Mouse (Mus musculus) gastrocnemius, adult 2 months (tissue): Measurements from ENCODE around the gene Smim5. TPM values are rescaled to one million over a fixed set of nuclear protein-coding genes. Genes with fewer than 3 reads are reported as not detected.

Source experiments
- DNase-seq: peaks from one replicate; pipeline ENCODE4 v3.0.0; 2022
- H3K27ac ChIP-seq: fragments of 200-600 bp; 2 replicates; pipeline ENCODE4 v1.8.1; 2022; ENCODE audit warnings: mild to moderate bottlenecking
- H3K4me3 ChIP-seq: fragments of 200-600 bp; 2 replicates; pipeline ENCODE4 v1.8.1; 2022; ENCODE audit warnings: mild to moderate bottlenecking, moderate library complexity
- CTCF ChIP-seq: fragments of 200-600 bp; IDR thresholded peaks from 2 replicates; pipeline ENCODE4 v1.8.1; 2022; ENCODE audit warnings: antibody characterized with exemption, mild to moderate bottlenecking, moderate library complexity
- intact Hi-C: fragments of 180-260 bp; cut with DNase I; formaldehyde crosslinking; loops from one replicate; pipeline ENCODE4 v1.15.1; 2025
- total RNA-seq, 2 experiments: library from RNA; stranded (reverse); gene quantifications; 2 replicates each; pipeline ENCODE4 v1.2.3; 2021

The Smim5 gene
- total RNA-seq, 2 experiments from 2014 or later, result 0.23 to 0.89 TPM

DNA sequence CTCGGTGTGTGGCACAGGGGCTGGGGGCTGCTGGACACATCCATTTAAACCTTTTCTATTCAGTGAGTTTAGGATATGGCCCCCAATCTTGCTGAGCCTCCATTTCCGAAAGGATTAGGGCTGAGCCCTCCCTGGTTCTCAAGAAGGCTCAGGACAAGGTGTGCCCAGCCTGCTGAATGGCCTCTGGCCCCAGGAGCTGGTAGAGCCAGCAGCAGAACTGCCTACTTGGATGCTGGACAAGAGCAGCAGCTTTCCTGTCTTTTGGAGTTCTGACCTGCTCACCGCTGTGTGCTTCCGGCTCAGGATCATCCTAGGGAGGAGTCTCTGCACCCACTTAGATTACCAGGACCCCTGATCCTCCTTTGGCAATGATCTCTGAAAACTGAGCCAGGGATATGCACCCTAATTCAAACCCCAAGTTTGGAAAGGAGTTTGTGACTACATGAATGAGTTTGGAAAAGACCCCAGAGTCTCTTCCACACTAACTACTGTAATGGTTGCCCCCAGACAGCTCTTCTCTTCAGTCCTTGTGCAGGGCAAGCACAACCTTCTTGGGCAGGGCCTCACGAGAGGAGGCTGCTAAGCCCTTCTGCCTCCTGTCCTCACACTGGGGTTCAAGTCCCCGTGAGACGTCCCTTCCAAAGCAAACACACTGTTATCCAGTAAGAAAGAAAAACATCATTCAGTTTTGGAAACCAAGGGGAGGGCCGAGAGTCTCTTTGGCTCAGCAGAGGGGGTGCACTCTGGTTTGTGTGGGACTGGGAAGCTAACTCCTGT is 983 bp downstream of the Smim5 start:
- peak overlapping the region; percentile 59 for H3K4me3 ChIP-seq
- no peak for DNase-seq
- H3K27ac ChIP-seq, result peak overlapping the region; percentile 80
- TF ChIP-seq CTCF, result no peak
- intact Hi-C loops, result no loop called here

DNA sequence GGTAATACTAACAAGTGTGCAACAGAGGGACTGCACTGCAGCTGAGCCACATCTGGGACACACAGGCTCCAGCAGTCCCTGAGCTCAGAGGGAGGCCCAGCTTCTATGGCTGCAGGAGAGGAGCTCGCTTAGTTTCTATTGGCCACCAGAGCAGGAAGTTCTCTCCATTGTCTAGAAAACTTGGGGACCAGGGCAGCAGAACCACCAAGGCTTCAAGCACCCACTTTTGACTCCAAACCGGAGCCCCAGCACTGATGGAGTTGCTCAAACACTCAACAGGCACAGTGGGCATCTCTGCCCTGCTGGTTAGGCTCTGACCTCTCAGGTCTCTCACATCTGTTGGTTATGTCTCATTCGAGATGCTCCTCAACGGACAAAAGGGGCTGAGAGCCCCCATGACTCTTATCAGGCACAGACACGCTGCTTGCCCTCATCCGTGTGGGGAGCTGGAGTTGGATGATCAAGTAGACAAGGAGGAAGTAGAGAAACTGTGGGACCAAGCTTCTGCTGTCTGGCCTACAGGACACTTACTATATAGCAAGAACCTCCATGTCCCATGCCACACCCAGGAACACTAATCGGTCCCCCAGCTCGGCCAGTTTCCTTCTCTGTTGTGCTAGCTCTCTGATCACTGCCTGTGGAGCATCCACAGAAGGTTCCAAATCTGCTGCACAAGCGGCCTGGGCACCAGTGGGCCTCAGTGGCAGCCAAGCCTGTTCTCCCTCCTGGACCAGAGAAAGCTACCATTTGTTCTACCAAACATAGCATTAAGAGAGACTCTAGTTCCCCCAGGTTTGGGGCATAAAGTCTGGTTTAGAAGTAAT is 1.8 kb downstream of the Smim5 start:
- TF ChIP-seq CTCF, result no peak
- Histone ChIP-seq H3K27ac (peak overlapping the region; percentile 51; the same call in 1 of the 2 replicates), H3K4me3 (no peak overlapping the region)
- intact Hi-C loops, result no loop called here
- no peak for DNase-seq

DNA sequence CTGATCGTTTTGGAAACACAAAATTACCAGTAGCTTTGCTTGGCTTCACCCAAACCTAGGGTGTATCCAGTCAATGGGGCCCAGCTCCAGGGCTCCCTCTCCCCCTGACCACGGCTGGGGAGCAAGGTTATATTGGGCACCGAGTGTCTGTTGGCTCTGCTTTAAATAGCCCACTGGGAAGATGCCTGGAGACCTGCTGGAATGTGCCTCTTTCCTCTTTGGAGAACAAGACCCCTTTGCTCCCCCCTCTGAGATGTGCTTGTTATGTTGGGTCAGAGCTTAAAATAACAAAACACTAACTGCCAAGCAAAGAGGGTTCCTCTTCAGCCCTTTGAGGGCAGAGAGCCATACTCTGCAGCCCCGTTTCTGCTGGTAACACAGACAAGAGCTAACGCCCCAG is 2.4 kb downstream of the Smim5 start:
- DNase-seq, result no peak
- no peak for TF ChIP-seq CTCF
- Histone ChIP-seq H3K27ac (peak overlapping the region; percentile 70), H3K4me3 (no peak overlapping the region)
- intact Hi-C loops, result no loop called here

DNA sequence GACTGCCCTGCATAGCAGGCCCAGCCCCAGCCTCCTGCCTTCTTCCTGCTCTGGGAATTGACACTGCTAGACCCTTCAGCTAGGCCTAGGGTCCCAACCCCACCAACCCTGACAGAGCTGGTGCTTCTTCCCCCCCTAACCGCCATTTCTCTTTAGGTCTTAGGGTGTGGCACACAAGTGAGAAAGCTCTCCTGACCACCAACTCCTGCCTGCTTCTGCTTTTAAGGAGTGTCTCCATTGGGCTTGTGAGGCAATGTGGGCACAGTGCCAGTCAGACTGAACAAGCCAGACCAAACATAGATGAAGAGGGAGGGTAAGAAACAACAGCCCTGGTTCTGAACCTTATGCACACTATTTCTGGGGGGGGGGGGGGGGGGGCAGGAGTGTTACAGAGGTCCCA is 3.1 kb downstream of the Smim5 start:
- DNase-seq, result peak; percentile 68
- Histone ChIP-seq H3K4me3 (no peak overlapping the region), H3K27ac (peak overlapping the region; percentile 70)
- intact Hi-C loops, result no loop called here
- TF ChIP-seq CTCF, result no peak

DNA sequence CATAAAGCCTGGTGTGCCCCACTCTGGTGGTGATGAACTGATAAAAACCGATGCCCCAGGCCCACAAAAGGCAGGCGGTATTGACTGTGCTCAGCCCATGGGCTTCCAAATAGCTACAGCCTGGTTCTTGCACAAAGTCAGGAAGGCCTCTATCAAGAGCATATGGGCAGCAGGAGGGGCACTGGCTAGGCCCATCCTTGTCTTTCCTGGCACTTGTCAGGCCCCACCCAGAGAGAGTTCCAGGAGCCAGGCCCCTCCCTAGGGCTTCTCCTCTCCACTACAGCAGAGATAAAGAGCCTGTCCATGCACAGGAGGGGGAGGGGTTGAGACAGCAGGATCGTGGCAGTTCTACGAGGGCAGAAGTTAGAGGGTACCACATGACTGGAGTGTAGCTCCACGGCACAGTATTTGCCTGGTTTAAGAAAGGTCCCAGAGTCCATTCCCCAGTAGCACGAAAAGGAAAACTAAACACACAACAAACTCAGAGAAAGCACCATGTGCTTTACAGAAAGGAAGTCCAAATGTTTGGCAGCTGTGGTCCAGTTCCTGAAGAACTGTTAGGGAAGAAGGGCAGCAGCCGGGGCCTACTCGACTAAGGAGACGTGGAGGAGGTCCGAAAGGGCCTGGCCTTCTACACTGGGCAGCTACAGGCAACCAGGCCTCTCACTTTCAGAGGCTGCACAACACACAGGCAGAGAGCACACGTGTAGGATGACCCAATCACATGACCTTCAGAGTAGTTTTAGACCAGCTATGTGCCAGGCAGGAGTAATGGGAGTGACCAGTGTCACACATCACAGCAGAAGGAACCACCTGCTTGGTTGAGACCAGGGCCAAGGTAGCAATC is 3.8 kb downstream of the Smim5 start:
- DNase-seq, result no peak

DNA sequence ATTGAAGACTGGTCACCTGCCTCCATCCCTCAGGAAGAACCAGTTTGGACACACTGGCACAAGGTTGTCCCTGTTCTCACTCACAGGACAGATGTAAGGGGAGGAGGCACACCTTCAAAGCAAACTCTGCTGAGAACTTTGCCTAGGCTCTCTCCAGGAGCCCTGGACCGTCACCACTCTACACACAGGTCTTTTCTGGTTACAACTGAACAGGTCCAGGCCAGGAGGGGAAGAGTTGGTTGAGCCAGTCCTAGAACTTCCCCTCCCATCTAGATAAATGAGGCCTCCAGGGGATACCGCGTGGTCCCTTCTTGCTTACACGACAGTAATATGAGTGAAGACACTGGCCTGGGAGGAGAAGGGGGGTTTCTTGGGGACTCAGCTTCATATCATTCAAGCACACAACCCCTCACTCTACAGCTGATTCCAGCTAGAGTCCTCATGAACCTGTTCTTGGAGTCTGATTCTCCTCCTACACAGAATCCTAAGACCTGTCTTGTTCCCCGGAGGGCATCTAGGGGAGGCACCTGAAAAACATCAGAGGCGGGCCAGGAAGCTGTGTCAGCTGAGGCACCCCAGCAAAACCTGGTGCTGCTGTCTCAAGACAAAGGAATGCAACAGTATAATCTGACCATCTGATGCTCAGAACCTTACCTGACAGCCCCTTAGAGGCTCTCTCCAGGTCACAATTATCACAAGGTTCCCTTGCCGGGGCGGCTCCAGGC is 4.6 kb downstream of the Smim5 start:
- Histone ChIP-seq H3K4me3 (no peak overlapping the region), H3K27ac (peak overlapping the region; percentile 70; the same call in 1 of the 2 replicates)
- intact Hi-C loops, result no loop called here
- no peak for DNase-seq
- TF ChIP-seq CTCF, result no peak

More for the DNA sequence above, 3.8 kb downstream of the Smim5 start:
- no peak for TF ChIP-seq CTCF
- intact Hi-C loops, result no loop called here
- Histone ChIP-seq H3K4me3 (no peak overlapping the region), H3K27ac (peak overlapping the region; percentile 70)

DNA sequence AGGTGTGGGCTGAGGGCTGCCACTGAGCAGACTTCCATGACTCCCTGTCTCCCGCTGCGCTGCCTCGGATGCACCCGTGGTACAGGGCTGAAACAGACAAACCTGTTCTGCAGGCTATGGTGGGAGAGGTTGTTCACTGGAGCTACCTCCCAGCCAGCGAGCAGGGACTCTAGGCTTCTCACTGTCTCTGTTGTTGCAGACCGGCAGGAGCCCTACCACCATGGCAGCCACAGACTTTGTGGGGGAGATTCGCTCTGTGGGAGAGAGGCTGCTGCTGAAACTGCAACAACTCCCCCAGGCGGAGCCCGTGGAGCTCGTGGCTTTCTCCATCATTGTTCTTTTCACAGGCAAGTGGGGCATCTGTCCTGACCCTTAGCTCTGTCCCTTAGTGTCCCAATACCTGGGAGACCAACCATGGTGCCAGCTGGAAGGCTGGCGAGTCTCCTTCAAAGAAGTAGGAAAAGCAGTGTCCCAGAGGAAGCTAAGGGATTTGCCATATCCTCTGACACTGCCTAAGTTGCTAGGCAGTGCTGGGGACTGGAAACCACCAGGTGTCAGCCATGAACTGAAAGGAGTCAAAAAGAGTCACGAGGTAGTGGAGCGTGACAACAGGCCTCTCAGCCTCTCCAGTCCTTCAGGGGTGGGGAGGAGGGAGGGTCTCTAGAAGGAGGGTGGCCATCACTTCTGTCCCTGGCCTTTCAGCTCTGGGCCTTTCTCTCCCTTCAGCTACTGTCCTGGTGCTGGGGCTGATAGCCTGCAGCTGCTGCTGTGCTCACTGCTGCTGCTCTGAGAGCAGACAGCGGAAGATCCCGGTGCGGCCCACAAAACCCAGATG is 5.4 kb downstream of the Smim5 start:
- no peak for DNase-seq
- intact Hi-C loops, result no loop called here
- no peak overlapping the region for H3K4me3 ChIP-seq
- no peak for TF ChIP-seq CTCF
- H3K27ac ChIP-seq, result no peak overlapping the region

DNA sequence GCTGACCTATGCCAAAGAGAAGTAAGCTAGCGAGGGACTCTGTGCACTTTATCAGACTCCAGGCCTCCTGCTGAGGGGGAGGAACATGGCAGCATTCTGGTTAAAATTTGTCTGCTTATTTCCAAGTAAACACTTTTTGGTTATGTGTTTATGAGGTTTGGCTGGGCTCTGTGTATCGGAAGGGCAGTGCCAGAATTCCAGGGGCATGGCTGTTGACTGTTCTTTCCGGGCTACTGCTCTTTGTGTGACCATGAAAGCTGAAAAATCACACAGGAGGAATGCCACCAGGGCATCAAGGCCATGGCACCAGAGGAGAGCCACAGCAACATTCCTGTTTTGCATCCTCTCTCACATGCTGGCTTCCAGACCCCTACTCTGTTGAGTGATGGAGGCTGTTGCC is 6.3 kb downstream of the Smim5 start:
- H3K27ac ChIP-seq, result no peak overlapping the region
- intact Hi-C loops, result no loop called here
- TF ChIP-seq CTCF, result no peak
- H3K4me3 ChIP-seq, result no peak overlapping the region
- no peak for DNase-seq

DNA sequence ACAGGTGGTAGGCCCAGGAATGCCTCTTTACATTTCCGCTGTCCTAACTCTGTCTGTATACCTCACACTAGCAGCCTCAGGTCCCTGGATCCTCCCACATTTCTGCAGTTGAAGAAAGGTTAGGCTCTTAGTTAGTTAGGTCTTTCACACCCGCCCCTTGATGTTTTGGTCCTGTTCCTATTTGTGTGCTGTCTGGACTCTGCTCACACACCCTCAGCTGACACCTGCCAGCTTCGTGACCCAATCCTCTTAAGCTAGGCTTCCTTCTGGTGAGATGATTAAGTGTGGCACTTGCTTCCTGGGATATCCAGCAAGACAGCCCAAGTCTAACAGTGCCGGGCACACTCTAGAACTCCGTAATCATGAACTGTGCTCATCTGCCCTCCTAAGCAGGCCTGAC is 6.8 kb downstream of the Smim5 start:
- intact Hi-C loops, result no loop called here
- no peak for TF ChIP-seq CTCF

DNA sequence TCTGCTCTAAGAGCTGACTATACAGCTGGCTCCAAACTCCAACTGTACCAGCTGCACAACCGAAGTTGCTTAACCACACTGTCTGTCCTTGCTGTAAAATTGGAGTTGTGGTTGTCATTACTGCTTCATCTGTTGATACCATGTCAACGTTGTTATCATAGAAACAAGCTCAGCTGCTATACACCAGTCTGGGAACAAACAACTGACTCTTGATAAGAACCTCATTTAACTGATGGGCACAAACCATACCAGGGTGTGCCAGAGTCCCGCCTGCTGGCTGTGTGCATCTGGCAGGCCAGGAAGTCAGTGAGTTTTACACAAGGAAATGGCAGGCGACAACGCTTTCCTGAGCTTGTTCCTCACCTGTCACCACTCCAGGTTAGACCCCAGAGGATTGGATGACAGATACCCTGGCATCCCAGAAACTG is 11.4 kb downstream of the Smim5 start:
- Histone ChIP-seq H3K27ac (no peak overlapping the region), H3K4me3 (no peak overlapping the region)
- no peak for TF ChIP-seq CTCF
- intact Hi-C loops, result no loop called here
- DNase-seq, result no peak

More for the DNA sequence above, 6.8 kb downstream of the Smim5 start:
- H3K27ac ChIP-seq, result no peak overlapping the region
- no peak for DNase-seq
- no peak overlapping the region for H3K4me3 ChIP-seq
